Mouse (Mus musculus): ENCODE results near the gene Inpp4a. TPM values are rescaled to one million over a fixed set of nuclear protein-coding genes. Genes with fewer than 3 reads are reported as not detected.

Inpp4a gene
- 39.6 and 48.2 TPM in 2 replicates for polyA plus RNA-seq (2014; fragmentation: Nextera tagmentation; extraction: Ambion mirVana)

DNA sequence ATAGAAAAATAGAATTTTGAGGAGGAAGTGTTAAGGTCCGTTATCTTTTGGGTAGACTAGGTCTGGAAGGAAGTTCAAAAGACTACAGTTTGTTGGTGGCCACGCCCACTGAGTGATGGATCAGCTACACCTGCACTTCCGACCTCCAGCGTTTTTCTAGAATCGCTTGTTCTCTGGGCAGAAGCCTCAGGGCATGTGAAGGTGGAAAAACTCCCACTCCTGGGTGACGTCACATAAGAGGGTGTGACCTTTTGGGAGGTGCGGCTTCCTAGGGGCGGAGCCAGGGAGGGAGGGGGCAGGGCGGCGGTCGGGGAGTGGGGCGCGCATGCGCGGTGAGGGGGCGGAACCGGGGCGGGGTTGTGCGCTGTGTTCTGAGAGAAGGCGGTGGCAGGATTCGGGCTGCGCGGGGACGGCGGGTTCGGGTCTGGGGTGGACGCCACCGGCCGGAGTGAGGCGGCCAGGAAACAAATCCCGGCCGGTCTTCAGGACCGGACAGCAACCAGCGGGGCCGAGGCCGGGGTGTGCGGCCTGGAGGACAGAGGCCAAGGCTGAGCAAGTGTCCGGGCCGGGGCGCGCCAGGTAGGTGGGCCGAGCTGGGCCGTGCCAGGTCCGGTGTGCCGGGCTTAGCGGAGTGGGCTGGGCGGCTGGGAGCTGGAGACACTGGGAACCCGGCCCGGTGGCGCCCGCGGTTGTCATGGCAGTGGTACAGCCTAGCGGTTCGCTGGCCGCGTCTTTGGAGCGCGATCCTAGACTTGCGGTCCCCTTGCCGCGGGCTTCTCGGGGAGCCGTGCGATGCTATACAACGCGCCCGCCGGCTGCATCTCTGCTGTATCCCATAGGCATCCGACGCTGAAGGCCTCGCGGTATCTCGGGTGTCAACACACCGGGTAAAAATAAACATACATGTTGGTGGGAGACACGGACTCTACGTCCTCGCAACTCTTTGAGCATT, at the start of gene Inpp4a:
TSS of gene Inpp4a (plus strand) at position 326 of the 952 bp plus-strand sequence.
- Histone ChIP-seq H3K27ac (ENCODE audit: low read depth, low read length) (no peak within 1 kb of the TSS; the same call in 1 of the 2 replicates), H3K9me3 (replicated peaks; ENCODE audit: control insufficient read depth, low read length) (no peaks in the 10 kb centered on the region), H3K27me3 (replicated peaks; ENCODE audit: control insufficient read depth, insufficient read depth, low read length) (no peaks in the 10 kb centered on the region), H3K9ac (ENCODE audit: low read length) (peak within 1 kb of the TSS; percentile 91), H3K4me3 (ENCODE audit: low read depth, low read length) (peak within 1 kb of the TSS; percentile 91), H3K4me1 (ENCODE audit: control insufficient read depth, insufficient read depth, low read length) (peaks cover 13% of the 10 kb centered on the region), H3K36me3 (ENCODE audit: control insufficient read depth, insufficient read depth, low read length) (no peaks in the 10 kb centered on the region), H3K4me2 (ENCODE audit: low read length) (peak within 1 kb of the TSS; percentile 54)
- peak; percentile 92 for ATAC-seq
- peak; percentile 94 for DNase-seq (ENCODE audit: low spot score)
- 1% methylated on average over 76 of the region's 77 CpGs for WGBS

DNA sequence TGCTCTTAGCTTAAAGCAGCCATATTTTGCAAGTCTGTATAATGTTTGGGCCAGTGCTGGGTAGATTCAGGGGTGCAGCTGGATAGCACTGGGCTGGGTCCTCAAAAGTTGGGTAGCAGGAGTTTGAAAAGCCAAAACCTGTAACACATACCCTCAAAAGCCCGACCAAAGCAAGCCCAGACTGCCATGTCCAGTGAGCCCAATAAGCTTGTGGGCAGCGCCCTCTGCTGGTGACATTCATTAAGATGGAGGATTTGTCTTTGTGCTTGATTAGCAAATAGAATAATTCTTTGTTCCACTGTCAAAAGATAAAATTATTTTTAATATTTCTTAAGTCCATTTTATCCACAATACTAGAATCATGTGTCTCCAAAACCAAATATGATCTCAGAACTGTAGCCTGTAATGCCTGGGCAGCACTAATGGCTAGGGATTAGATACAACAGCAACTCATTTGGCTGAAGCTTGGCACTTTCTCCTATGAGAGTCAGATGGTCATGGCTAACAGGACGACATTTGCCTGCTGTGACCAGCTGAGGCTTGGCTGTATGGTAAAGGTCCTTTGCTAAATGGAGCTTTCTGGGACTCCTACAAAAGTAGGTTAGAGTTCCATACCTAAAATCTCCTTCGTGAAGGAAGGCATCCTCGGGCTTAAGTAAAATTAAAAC, 48.9 kb upstream of the Inpp4a start:
- no peaks in the 10 kb centered on the region for H3K36me3 ChIP-seq (ENCODE audit: control insufficient read depth, insufficient read depth, low read length)
- H3K27me3 ChIP-seq (replicated peaks; ENCODE audit: control insufficient read depth, insufficient read depth, low read length) = no peaks in the 10 kb centered on the region
- no peaks in the 10 kb centered on the region for H3K4me1 ChIP-seq (ENCODE audit: control insufficient read depth, insufficient read depth, low read length)
- WGBS = 40% methylated on average over 5 of the region's 5 CpGs
- ATAC-seq (peak; percentile 67; the same call in 1 of the 2 replicates), DNase-seq (ENCODE audit: low spot score) (peak; percentile 91)
- H3K4me2 ChIP-seq (ENCODE audit: low read length) = no peak overlapping the region
- no peak overlapping the region for H3K4me3 ChIP-seq (ENCODE audit: low read depth, low read length)
- no peak overlapping the region for H3K9ac ChIP-seq (ENCODE audit: low read length)
- no peak overlapping the region for H3K27ac ChIP-seq (ENCODE audit: low read depth, low read length)
- no peaks in the 10 kb centered on the region for H3K9me3 ChIP-seq (replicated peaks; ENCODE audit: control insufficient read depth, low read length)

DNA sequence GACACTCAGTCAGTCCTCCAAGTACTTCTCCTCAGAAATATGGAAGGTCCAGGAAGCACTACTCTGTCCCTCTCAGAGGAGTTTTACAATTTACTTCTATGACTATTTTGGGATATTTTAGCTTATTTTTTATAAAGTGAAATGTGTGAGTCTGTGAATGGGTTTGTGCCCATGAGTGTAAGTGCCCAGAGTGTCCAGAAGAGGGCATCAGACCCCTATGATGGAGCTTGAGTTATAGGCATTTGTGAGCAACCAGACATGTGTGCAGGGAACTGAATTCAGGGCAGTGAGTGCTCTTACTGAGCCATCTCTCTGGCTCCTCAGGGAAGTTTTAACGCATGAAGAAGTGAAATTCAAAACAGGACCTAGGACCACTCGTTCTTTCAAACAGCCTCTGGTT, 41.2 kb upstream of the Inpp4a start:
- Histone ChIP-seq H3K27me3 (replicated peaks; ENCODE audit: control insufficient read depth, insufficient read depth, low read length) (no peaks in the 10 kb centered on the region), H3K27ac (ENCODE audit: low read depth, low read length) (no peak overlapping the region), H3K9me3 (replicated peaks; ENCODE audit: control insufficient read depth, low read length) (no peaks in the 10 kb centered on the region), H3K4me3 (ENCODE audit: low read depth, low read length) (no peak overlapping the region), H3K4me1 (ENCODE audit: control insufficient read depth, insufficient read depth, low read length) (no peaks in the 10 kb centered on the region), H3K4me2 (ENCODE audit: low read length) (no peak overlapping the region), H3K36me3 (ENCODE audit: control insufficient read depth, insufficient read depth, low read length) (no peaks in the 10 kb centered on the region), H3K9ac (ENCODE audit: low read length) (no peak overlapping the region)
- DNase-seq (ENCODE audit: low spot score) (no peak), ATAC-seq (no peak)
- WGBS = 94% methylated on average over 2 of the region's 2 CpGs

DNA sequence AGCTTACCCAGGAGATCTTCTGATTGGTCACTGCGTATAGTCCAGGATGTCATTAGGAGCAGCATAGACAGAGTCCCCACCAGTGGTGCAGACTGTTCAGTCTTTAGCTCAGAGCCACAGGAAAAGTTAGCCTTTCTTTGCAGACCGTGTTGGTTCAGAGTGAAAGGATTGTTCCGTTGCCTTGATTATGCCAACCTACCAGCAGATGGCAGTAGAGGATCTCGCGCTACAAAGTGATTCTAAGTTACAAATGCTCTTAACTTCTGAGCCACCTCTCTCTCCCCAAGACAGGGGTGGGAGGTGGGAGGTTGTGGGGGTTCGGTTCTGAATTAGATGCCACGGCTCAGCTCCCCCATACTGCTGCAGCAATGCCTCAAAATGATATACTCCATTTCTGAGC, 27.2 kb upstream of the Inpp4a start:
- no peaks in the 10 kb centered on the region for H3K9me3 ChIP-seq (replicated peaks; ENCODE audit: control insufficient read depth, low read length)
- 0 out of 2 replicates have a peak, but pooled peaks cover 4% of the 10 kb centered on the region for H3K27me3 ChIP-seq (replicated peaks; ENCODE audit: control insufficient read depth, insufficient read depth, low read length)
- H3K27ac ChIP-seq (ENCODE audit: low read depth, low read length) = no peak overlapping the region
- peak; percentile 34; the same call in 1 of the 2 replicates for ATAC-seq
- DNase-seq (ENCODE audit: low spot score) = peak; percentile 85
- 5% methylated on average over 7 of the region's 7 CpGs for WGBS
- H3K4me3 ChIP-seq (ENCODE audit: low read depth, low read length) = no peak overlapping the region
- H3K4me1 ChIP-seq (ENCODE audit: control insufficient read depth, insufficient read depth, low read length) = no peaks in the 10 kb centered on the region
- H3K4me2 ChIP-seq (ENCODE audit: low read length) = no peak overlapping the region
- no peak overlapping the region for H3K9ac ChIP-seq (ENCODE audit: low read length)
- no peaks in the 10 kb centered on the region for H3K36me3 ChIP-seq (ENCODE audit: control insufficient read depth, insufficient read depth, low read length)

DNA sequence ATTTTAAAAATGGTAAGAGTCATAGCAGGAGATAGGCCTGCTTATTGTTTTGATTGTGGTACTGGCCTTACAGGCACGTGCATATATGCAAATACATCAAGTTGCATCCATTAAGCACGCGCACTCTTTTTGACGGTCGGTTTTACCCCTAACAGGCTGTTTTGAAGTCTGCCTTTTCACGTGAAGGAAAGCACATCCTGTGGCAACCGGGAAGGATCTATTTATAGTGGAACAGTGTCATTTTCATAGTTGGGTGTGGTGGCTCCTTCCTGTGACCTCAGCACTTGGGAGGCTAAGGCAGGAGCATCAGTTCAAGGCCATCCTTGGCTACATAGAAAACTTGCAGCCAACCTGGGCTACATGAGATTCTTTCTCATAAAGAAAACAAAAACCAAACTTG, 13.1 kb upstream of the Inpp4a start:
- WGBS = 78% methylated on average over 7 of the region's 7 CpGs
- no peak for ATAC-seq
- no peak for DNase-seq (ENCODE audit: low spot score)
- Histone ChIP-seq H3K9ac (ENCODE audit: low read length) (no peak overlapping the region), H3K4me1 (ENCODE audit: control insufficient read depth, insufficient read depth, low read length) (no peaks in the 10 kb centered on the region), H3K9me3 (replicated peaks; ENCODE audit: control insufficient read depth, low read length) (no peaks in the 10 kb centered on the region), H3K4me3 (ENCODE audit: low read depth, low read length) (no peak overlapping the region), H3K36me3 (ENCODE audit: control insufficient read depth, insufficient read depth, low read length) (no peaks in the 10 kb centered on the region), H3K27me3 (replicated peaks; ENCODE audit: control insufficient read depth, insufficient read depth, low read length) (no peaks in the 10 kb centered on the region), H3K27ac (ENCODE audit: low read depth, low read length) (no peak overlapping the region), H3K4me2 (ENCODE audit: low read length) (no peak overlapping the region)

DNA sequence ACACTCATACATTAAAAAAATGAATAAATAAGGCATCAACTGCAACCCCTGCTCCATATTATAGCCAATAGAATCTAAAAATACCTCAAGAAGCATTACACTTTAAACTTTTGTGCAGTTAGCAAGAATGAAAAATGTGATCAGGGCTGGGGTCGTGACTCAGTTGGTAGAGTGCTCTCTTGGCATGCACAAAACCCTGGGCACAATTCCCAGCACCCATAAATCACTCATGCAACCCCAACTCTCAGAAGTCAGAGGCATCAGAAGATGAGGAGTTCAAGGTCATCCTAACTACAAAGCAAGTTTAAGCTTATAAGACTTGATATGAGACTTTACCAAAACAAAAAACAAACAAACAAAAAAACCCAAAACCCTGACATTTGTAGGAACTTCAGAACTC, 11.9 kb upstream of the Inpp4a start:
- no peak for DNase-seq (ENCODE audit: low spot score)
- no peak overlapping the region for H3K4me3 ChIP-seq (ENCODE audit: low read depth, low read length)
- H3K36me3 ChIP-seq (ENCODE audit: control insufficient read depth, insufficient read depth, low read length) = no peaks in the 10 kb centered on the region
- H3K4me2 ChIP-seq (ENCODE audit: low read length) = no peak overlapping the region
- H3K27me3 ChIP-seq (replicated peaks; ENCODE audit: control insufficient read depth, insufficient read depth, low read length) = no peaks in the 10 kb centered on the region
- H3K4me1 ChIP-seq (ENCODE audit: control insufficient read depth, insufficient read depth, low read length) = no peaks in the 10 kb centered on the region
- no peak overlapping the region for H3K27ac ChIP-seq (ENCODE audit: low read depth, low read length)
- no peak for ATAC-seq
- H3K9me3 ChIP-seq (replicated peaks; ENCODE audit: control insufficient read depth, low read length) = no peaks in the 10 kb centered on the region
- H3K9ac ChIP-seq (ENCODE audit: low read length) = no peak overlapping the region
- WGBS = 88% methylated on average over 1 of the region's 1 CpGs

DNA sequence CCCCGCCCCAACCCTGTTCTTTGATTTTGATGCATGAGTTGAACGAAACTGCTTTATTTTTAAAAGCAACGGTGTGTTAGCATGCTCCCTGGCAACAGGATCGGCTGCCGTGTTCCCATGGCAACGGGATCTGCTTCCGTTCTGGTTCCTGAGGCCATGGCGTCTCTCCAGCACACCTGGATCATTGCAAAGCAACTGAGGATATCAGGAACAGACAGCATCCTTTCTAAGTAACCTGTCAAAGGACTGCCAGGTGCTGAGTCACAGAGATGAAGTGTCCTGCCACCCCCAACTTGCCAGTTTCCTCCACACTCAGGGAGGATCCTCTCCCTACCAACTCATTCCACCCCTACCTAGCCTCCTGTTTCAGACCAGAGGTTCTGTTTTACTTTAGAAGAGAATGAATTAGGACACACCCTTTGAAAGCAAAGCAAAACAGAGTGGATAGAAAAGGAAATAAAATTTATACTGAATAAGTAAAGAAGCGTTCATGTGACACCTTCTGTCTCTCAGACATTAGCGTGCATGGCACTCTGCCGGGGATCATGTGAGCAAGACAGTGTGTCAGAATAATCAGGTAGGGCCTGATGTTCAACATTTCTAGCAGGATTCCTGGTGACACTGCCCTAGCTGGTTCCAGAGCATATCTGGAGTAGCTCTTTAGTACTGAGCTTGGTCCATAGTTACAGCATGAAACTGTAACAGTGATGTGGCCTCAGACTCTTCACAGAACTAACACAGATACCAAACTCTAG, 11.3 kb upstream of the Inpp4a start:
- H3K9ac ChIP-seq (ENCODE audit: low read length) = no peak overlapping the region
- DNase-seq (ENCODE audit: low spot score) (peak; percentile 71), ATAC-seq (0 out of 2 replicates have a peak, but pooled peaks have one; percentile 52)
- H3K27ac ChIP-seq (ENCODE audit: low read depth, low read length) = peak overlapping the region; percentile 5; the same call in 1 of the 2 replicates
- H3K36me3 ChIP-seq (ENCODE audit: control insufficient read depth, insufficient read depth, low read length) = no peaks in the 10 kb centered on the region
- H3K4me2 ChIP-seq (ENCODE audit: low read length) = no peak overlapping the region
- no peaks in the 10 kb centered on the region for H3K9me3 ChIP-seq (replicated peaks; ENCODE audit: control insufficient read depth, low read length)
- no peaks in the 10 kb centered on the region for H3K4me1 ChIP-seq (ENCODE audit: control insufficient read depth, insufficient read depth, low read length)
- no peak overlapping the region for H3K4me3 ChIP-seq (ENCODE audit: low read depth, low read length)
- no peaks in the 10 kb centered on the region for H3K27me3 ChIP-seq (replicated peaks; ENCODE audit: control insufficient read depth, insufficient read depth, low read length)
- 67% methylated on average over 11 of the region's 11 CpGs for WGBS

DNA sequence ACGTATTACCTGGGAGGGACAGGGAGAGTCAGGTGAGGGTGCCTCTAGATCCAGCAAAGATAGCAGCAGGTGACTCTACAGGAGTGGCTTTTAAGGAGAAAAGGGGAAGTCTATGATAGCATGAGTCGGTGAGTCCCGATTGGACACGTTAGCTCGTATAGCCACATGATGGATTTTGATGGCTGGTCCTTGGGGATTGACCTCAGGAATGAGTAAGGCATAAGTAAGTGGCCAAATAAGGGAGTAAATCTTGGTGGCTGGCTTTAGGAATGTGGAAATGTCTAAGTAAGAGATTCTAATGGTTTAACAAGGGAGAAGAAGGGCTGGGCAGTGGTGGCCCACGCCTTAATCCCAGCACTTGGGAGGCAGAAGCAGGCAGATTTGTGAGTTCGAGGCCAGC, 10.7 kb upstream of the Inpp4a start:
- Histone ChIP-seq H3K4me1 (ENCODE audit: control insufficient read depth, insufficient read depth, low read length) (no peaks in the 10 kb centered on the region), H3K36me3 (ENCODE audit: control insufficient read depth, insufficient read depth, low read length) (no peaks in the 10 kb centered on the region), H3K9me3 (replicated peaks; ENCODE audit: control insufficient read depth, low read length) (no peaks in the 10 kb centered on the region), H3K9ac (ENCODE audit: low read length) (no peak overlapping the region), H3K4me3 (ENCODE audit: low read depth, low read length) (no peak overlapping the region), H3K27ac (ENCODE audit: low read depth, low read length) (no peak overlapping the region), H3K27me3 (replicated peaks; ENCODE audit: control insufficient read depth, insufficient read depth, low read length) (no peaks in the 10 kb centered on the region), H3K4me2 (ENCODE audit: low read length) (no peak overlapping the region)
- ATAC-seq (no peak), DNase-seq (ENCODE audit: low spot score) (no peak)
- WGBS = 89% methylated on average over 7 of the region's 7 CpGs
